Mouse (Mus musculus) cortical plate, adult 2 months (tissue): ENCODE measurements around the gene Itga9.

Experiments
- CTCF ChIP-seq: fragments of 200-500 bp; IDR thresholded peaks from 2 replicates; pipeline ENCODE4 v1.5.1; 2011; ENCODE audit warnings: mild to moderate bottlenecking, control low read depth, low read length; ENCODE audit not compliant: insufficient read depth; ENCODE audit errors: extremely low read depth
- POLR2A ChIP-seq: fragments of 200-500 bp; IDR thresholded peaks from 2 replicates; pipeline ENCODE4 v1.6.1; 2011; ENCODE audit warnings: mild to moderate bottlenecking, low read length, control low read depth; ENCODE audit not compliant: insufficient read depth; ENCODE audit errors: extremely low read depth

DNA sequence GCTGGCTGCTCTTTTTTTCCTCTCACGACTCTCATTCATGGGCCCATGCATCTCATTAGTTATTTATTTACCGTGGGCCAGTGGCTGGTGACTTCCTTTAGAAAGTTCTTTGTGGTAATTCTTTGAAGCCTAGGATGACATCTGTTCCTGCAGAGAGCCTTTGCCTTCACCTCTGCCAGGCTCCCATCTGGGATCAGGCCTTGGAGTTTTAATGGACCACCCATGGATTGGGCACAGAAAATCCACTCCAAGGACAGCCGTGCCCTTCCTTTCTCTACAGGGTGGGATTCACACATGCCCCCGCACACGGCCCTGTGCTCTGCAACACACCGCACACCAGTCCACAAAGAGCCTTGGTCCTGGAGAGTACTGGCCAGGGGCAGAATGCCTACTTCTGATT lies 295.4 kb downstream of the Itga9 start:
- TF ChIP-seq CTCF, result no peak
- TF ChIP-seq POLR2A, result no peak
